Mouse (Mus musculus) lung, postnatal 0 days (tissue): Measurements from ENCODE around the gene Ptpra. TPM values are rescaled to one million over a fixed set of nuclear protein-coding genes. Genes with fewer than 3 reads are reported as not detected.
A peak's percentile ranks its signal among the peaks of the same experiment; 100 is the strongest.
"Not testable (repeated sequence)": the region's sequence is repeated elsewhere in the genome, so short reads cannot be mapped to it uniquely, and the experiment has no call there.

Experiments
- ATAC-seq: fragments of 200-750 bp; cut with Nextera tagmentation; 2 replicates; pipeline ENCODE4 v1.8.0; 2017; ENCODE audit warnings: moderate library complexity
- DNase-seq: peaks from one replicate; pipeline ENCODE4 v3.0.0-alpha.2; 2016; ENCODE audit warnings: low spot score
- H3K27ac ChIP-seq: fragments of 300-500 bp; sonication (generic); 2 replicates; pipeline ENCODE4 v1.5.1; 2014; ENCODE audit warnings: antibody characterized with exemption, mild to moderate bottlenecking, low read length, mixed read lengths
- H3K27me3 ChIP-seq: fragments of 300-500 bp; sonication (generic); replicated peaks from 2 replicates; pipeline ENCODE4 v1.6.1; 2014; ENCODE audit warnings: low read length, mixed read lengths; ENCODE audit not compliant: insufficient read depth
- H3K36me3 ChIP-seq: fragments of 300-500 bp; sonication (generic); 2 replicates; pipeline ENCODE4 v1.6.1; 2014; ENCODE audit warnings: low read length, mixed read lengths; ENCODE audit not compliant: insufficient read depth
- H3K4me1 ChIP-seq: fragments of 300-500 bp; sonication (generic); 2 replicates; pipeline ENCODE4 v1.6.1; 2014; ENCODE audit warnings: antibody characterized with exemption, low read depth, low read length, mixed read lengths; ENCODE audit not compliant: insufficient read depth
- H3K4me2 ChIP-seq: fragments of 300-500 bp; sonication (generic); replicated peaks from 2 replicates; pipeline ENCODE4 v1.6.1; 2014; ENCODE audit warnings: low read depth, mild to moderate bottlenecking, low read length, moderate library complexity, mixed read lengths
- H3K4me3 ChIP-seq: fragments of 300-500 bp; sonication (generic); 2 replicates; pipeline ENCODE4 v1.5.1; 2014; ENCODE audit warnings: low read depth, low read length
- H3K9ac ChIP-seq: fragments of 300-500 bp; sonication (generic); replicated peaks from 2 replicates; pipeline ENCODE4 v1.6.1; 2014; ENCODE audit warnings: low read depth, mild to moderate bottlenecking
- H3K9me3 ChIP-seq: fragments of 300-500 bp; sonication (generic); 2 replicates; pipeline ENCODE4 v1.6.1; 2016; ENCODE audit warnings: low read length, mixed read lengths
- CTCF ChIP-seq: IDR thresholded peaks from 2 replicates; pipeline ENCODE4 v1.5.1; 2016; ENCODE audit warnings: antibody characterized with exemption, mild to moderate bottlenecking
- EP300 ChIP-seq: IDR thresholded peaks from 2 replicates; pipeline ENCODE4 v1.6.1; 2016; ENCODE audit warnings: antibody characterized with exemption, mild to moderate bottlenecking, control low read depth
- WGBS: fragments of 180-500 bp; shearing (Covaris S2); extraction: QIAGEN DNeasy Blood & Tissue Kit; methylation state at CpG from one replicate; pipeline ENCODE4 v1.1.7; 2014; 5-methylcytosine and 5-hydroxymethylcytosine counted together
- polyA plus RNA-seq: library from polyadenylated mRNA; unstranded; fragments of >200 nt; fragmentation: Nextera tagmentation; extraction: Ambion mirVana; gene quantifications from 2 replicates; pipeline ENCODE4 v1.2.1, GENCODE M21; 2015

The Ptpra gene
- polyA plus RNA-seq, 1 experiment from 2014 or later = 46.1 TPM

DNA sequence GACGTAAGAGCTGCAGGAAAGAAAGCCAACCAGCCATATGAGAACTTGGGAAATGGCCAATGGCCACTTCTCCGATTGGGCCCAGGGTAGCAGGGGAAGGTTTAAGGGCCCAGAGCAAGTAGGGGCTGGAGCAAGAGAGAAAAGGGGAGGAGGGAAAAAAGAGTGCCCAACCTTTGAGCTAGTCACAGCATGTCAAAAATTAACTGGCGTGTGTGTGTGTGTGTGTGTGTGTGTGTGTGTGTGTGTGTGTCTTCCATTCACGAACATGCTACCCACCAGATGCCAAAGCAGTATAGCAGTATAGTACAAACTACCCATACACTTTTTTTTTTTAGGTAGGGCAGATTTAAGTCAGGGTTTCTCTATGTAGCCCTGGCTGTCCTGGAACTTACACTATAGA, 118.8 kb downstream of the Ptpra start:
- Histone ChIP-seq H3K4me3 (no peak overlapping the region), H3K4me1 (0 out of 2 replicates have a peak, but pooled peaks cover 4% of the 10 kb centered on the region), H3K9me3 (no peaks in the 10 kb centered on the region), H3K27ac (no peak overlapping the region), H3K27me3 (0 out of 2 replicates have a peak, but pooled peaks cover 3% of the 10 kb centered on the region), H3K4me2 (no peak overlapping the region), H3K36me3 (no peaks in the 10 kb centered on the region), H3K9ac (no peak overlapping the region)
- no peak for DNase-seq
- 59% methylated on average over 4 of the region's 4 CpGs for WGBS
- no peak for ATAC-seq
- TF ChIP-seq CTCF (no peak), EP300 (no peak)

DNA sequence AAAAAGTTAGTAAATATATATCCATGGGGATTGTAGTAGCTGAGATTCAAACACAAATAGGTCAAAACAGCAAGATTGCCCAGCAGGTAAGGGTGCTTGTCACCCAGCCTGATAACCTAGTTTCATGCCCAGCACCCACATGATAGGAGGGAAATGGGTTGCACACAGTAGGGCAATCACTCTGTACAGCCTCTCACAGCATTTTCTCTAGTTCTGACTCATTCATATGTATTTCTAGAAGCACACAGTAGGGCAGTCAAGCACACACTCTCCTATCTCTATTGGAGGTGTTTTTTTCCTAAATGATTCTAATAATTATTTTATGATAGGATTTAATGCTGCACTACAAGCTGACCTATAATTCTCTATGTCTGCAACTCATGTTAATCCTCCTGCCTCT, 119.8 kb downstream of the Ptpra start:
- no peak overlapping the region for H3K4me2 ChIP-seq
- no peak for ATAC-seq
- no peaks in the 10 kb centered on the region for H3K9me3 ChIP-seq
- H3K27me3 ChIP-seq = 0 out of 2 replicates have a peak, but pooled peaks cover 3% of the 10 kb centered on the region
- no peak for DNase-seq
- H3K4me1 ChIP-seq = no peaks in the 10 kb centered on the region
- H3K27ac ChIP-seq = no peak overlapping the region
- H3K36me3 ChIP-seq = no peaks in the 10 kb centered on the region
- TF ChIP-seq CTCF (no peak), EP300 (no peak)
- H3K9ac ChIP-seq = no peak overlapping the region
- H3K4me3 ChIP-seq = no peak overlapping the region

DNA sequence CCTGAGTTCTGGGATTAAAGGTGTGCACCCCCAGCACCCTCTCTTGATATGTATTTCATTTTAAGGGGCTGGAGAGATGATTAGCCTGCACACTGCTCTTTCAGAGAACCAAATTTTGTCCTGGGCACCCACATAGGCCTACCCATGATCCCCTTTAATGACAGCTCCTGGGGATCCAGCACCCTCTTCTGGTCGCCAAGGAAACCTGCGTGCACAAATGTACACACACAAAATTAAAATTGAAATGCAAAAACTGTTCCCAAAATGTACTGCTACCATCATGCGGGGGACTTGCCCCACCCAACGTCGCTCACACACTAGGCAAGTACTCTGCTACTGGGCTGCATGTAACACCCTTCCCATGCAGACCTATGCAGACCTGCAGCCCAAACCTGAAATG, 124.9 kb downstream of the Ptpra start:
- H3K36me3 ChIP-seq = no peaks in the 10 kb centered on the region
- H3K27me3 ChIP-seq = peaks cover 46% of the 10 kb centered on the region
- H3K9ac ChIP-seq = no peak overlapping the region
- 81% methylated on average over 5 of the region's 5 CpGs for WGBS
- H3K4me3 ChIP-seq = no peak overlapping the region
- peaks cover 2% of the 10 kb centered on the region; the same call in 1 of the 2 replicates for H3K4me1 ChIP-seq
- TF ChIP-seq CTCF (no peak), EP300 (no peak)
- H3K4me2 ChIP-seq = no peak overlapping the region
- ATAC-seq = no peak
- H3K9me3 ChIP-seq = no peaks in the 10 kb centered on the region
- no peak overlapping the region for H3K27ac ChIP-seq
- no peak for DNase-seq

DNA sequence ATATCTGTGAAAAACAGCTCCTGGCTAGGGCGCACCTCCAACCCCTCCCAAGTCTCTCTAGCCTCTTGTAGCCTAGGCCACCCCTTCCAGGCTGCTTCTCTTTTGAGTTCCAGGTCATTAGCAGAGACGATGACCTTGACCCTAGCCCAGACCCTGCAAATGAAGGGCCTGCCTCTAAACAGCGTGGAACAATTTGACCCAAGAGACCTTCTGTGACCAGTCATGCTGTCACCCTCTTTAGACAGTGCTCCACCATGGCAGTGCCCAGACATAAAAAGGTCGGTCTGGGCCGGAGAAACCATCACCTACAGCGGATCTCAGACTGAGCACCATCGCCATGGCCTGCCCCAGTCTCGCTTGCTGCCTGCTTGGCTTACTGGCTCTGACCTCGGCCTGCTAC, 125.8 kb downstream of the Ptpra start, which contains the start of gene Oxt:
Oxt (plus strand) TSS at position 301 of the 400 bp plus-strand sequence.
- Histone ChIP-seq H3K4me3 (peak within 1 kb of the TSS; percentile 21; the same call in 1 of the 2 replicates), H3K27me3 (peaks cover 55% of the 10 kb centered on the region), H3K27ac (no peak within 1 kb of the TSS), H3K9me3 (no peaks in the 10 kb centered on the region), H3K9ac (no peak within 1 kb of the TSS), H3K4me1 (peaks cover 2% of the 10 kb centered on the region; the same call in 1 of the 2 replicates), H3K36me3 (no peaks in the 10 kb centered on the region), H3K4me2 (peak within 1 kb of the TSS; percentile 30; the same call in 1 of the 2 replicates)
- TF ChIP-seq EP300 = no peak
- TF ChIP-seq CTCF = no peak
- DNase-seq (no peak), ATAC-seq (no peak)
- WGBS = 50% methylated on average over 9 of the region's 9 CpGs

GRCm38 (mm10) chr2:130576564-130576963, 126.5 kb downstream of the Ptpra start:
- not testable (repeated sequence) for ATAC-seq, H3K36me3 ChIP-seq, DNase-seq, H3K9me3 ChIP-seq, H3K4me1 ChIP-seq, H3K9ac ChIP-seq, H3K27ac ChIP-seq
- Histone ChIP-seq H3K4me2 (peak overlapping the region; percentile 30; the same call in 1 of the 2 replicates), H3K4me3 (peak overlapping the region; percentile 21; the same call in 1 of the 2 replicates), H3K27me3 (peaks cover 60% of the 10 kb centered on the region)
- 4% methylated on average over 22 of the region's 32 CpGs for WGBS

GRCm38 (mm10) chr2:130577021-130577420, 126.9 kb downstream of the Ptpra start:
- no peak for ATAC-seq
- TF ChIP-seq EP300 (no peak), CTCF (no peak)
- Histone ChIP-seq H3K27me3 (peaks cover 65% of the 10 kb centered on the region), H3K27ac (no peak overlapping the region), H3K36me3 (no peaks in the 10 kb centered on the region), H3K4me2 (0 out of 2 replicates have a peak overlapping the region, but pooled peaks have one; percentile 30), H3K4me3 (peak overlapping the region; percentile 21; the same call in 1 of the 2 replicates), H3K4me1 (peaks cover 2% of the 10 kb centered on the region; the same call in 1 of the 2 replicates), H3K9me3 (no peaks in the 10 kb centered on the region), H3K9ac (no peak overlapping the region)
- no peak for DNase-seq
- WGBS = 9% methylated on average over 9 of the region's 9 CpGs
